Mouse (Mus musculus): ENCODE data around the gene Mphosph8.

Mphosph8 gene

DNA sequence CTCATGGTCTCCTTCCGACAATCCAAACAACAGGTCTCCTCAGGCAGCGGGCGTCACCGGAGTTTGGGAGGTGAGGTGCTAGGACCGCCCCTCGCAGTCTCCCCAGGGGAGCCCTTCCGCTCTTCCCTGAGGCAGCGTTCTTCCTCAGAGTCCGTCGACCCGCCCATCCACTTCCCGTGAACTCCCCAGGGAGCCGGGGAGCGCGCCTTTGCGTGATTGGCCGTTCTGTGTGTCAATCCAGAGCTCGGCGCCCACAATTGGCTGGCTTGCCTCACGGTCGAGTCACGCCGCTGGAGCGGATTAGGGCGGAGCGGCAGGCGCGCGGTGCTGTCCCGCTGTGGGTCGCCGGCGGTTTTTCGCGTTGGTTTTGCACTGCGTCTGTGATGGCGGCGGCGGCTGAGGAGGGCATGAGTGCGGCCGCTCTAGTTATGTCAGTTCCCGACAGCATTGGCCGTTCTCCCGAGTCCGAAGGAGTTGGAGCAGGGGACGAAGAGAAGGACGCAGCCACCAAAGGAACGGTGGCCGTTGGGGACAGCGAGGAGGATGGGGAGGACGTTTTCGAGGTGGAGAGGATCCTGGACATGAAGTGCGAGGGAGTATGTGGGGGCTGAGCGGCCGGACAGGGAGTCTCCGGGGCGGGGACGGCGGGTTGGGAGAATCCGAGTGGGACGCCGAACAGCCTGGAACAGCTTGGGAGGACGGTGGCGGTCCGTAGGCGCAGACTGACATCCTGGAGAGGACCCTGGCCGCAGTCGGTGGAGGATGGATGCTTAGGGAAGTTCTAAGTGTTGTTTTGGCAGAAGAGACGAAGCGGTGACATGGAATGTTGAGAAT is at the start of gene Mphosph8:
Gene Mphosph8, plus strand, starts transcription at position 280 of the 834 bp plus-strand sequence.
- DNase-seq (ENCODE audit: low spot score in 2 of 2), result peak; percentile 100

- DNase-seq (ENCODE audit: low spot score in 2 of 2), result no peak
Measured at GRCm38 (mm10) chr14:56620425-56620824, 47.6 kb upstream of the Mphosph8 start.

- no peak for DNase-seq (ENCODE audit: low spot score in 2 of 2)
Measured at GRCm38 (mm10) chr14:56626202-56626601, 41.8 kb upstream of the Mphosph8 start.

DNA sequence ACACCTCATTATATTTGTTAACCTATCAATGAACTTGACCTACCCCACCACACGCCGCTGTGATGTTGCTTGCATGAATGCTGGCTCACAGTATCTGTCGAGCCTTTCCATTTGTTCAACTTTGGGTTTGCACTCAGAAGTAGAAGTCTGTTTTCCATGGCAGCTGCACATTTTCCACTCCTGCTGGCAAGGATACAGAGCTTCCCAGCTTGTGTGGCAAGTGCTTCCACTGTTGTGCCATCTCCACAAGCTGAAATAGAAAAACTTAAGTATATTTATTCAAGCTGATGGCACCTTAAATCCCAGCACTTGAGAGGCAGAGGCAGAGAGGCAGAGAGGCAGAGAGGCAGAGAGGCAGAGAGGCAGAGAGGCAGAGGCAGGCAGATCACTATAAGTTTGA is 39.7 kb upstream of the Mphosph8 start:
- DNase-seq (ENCODE audit: low spot score in 2 of 2), result no peak

- no peak for DNase-seq (ENCODE audit: low spot score in 2 of 2)
Measured at GRCm38 (mm10) chr14:56631109-56631508, 36.9 kb upstream of the Mphosph8 start.

- DNase-seq (ENCODE audit: low spot score in 2 of 2), result no peak
Measured at GRCm38 (mm10) chr14:56647206-56647605, 20.8 kb upstream of the Mphosph8 start.

- DNase-seq (ENCODE audit: low spot score in 2 of 2), result no peak
Measured at GRCm38 (mm10) chr14:56649448-56649847, 18.6 kb upstream of the Mphosph8 start.

DNA sequence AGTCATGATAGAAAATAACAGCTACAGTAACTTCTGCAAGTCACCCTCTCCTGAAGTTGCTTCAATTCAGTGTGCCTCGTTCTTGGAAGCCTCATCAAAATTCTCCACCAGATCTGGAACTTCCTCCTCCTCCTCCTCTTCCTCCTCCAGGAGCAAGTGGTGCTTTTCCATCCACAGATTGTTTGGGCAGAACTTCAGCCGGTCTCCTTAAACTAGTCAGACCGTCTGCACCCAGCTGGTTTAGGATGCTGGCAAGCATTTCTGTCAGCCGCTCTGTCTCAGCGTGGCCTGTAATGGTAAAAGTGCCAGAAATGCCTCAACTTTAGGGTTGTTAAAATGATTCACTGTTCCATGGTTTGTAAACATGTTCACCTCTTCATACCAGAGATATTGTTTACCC is 2.4 kb upstream of the Mphosph8 start:
- DNase-seq (ENCODE audit: low spot score in 2 of 2), result no peak

DNA sequence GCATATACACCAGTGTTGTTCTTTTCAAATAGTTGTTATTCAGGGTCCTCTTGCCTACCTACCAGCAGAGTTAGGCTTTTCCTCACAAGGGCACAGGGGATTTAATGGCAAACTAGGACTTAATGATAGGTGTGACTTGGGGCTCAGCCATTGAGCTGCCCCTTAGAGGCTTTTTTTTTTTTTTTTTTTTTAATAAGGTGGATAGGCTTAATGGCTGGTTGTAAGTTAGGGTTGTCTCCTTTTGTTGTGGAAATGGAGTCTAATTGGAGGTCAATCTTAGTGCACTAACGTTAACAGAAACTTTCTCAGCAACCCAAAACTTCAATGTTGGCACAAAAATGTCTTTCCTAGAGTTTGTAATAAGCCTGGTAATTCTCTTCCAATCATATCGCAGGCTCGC is 1.1 kb upstream of the Mphosph8 start:
- no peak for DNase-seq (ENCODE audit: low spot score in 2 of 2)

DNA sequence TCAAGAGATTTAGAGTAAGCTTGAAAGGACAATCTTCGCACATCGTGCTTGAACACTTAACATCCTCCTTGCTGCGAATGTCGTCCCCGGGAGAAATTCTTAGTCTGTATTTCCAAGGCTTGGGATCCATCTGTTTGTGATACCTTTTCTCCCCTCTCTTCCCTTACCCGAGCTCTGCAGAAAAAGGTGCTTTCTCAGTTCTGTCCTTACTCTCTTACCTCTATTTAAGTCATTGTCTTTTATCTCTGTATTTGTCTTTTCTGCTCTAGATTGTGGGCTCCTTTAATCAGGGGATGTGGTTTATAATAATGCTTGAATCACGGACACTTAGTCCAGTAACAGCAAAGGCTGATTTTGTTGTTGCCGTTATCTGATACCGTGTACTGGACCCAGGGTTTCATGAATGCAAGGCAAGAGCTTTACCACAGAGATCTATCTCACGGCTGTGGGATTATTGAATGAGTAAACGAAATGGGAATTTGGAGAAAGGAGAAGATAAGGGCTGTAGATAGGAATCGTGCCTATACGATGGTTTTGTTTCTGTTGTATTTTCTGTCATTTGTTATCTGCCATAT is 1.1 kb downstream of the Mphosph8 start:
- DNase-seq (ENCODE audit: low spot score in 2 of 2), result no peak

- no peak for DNase-seq (ENCODE audit: low spot score in 2 of 2)
Measured at GRCm38 (mm10) chr14:56685426-56685825, 17.4 kb downstream of the Mphosph8 start.

- DNase-seq (ENCODE audit: low spot score in 2 of 2), result no peak
Measured at GRCm38 (mm10) chr14:56689116-56689515, 21.1 kb downstream of the Mphosph8 start.

DNA sequence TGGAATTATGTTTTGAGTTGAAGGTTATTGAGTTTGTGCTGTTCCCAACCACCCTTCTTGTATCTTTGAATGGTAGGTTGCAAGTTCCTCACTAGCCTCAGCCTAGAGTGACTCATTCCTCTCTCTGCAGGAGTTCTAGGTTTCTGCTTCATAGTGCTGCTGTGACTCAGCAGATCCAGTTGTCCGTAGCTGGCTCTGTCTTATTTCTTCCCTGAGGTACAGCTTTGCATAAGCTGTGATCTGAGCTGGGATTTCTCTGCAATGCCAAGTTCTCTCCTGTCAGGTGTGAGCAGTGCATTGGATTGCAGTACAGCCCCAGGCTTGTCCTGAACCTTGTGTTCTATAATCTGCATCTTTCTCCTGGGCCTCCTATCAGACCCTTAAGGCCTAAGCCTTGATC is 21.7 kb downstream of the Mphosph8 start:
- DNase-seq (ENCODE audit: low spot score in 2 of 2), result no peak

- no peak for DNase-seq (ENCODE audit: low spot score in 2 of 2)
Measured at GRCm38 (mm10) chr14:56695495-56695894, 27.4 kb downstream of the Mphosph8 start.

DNA sequence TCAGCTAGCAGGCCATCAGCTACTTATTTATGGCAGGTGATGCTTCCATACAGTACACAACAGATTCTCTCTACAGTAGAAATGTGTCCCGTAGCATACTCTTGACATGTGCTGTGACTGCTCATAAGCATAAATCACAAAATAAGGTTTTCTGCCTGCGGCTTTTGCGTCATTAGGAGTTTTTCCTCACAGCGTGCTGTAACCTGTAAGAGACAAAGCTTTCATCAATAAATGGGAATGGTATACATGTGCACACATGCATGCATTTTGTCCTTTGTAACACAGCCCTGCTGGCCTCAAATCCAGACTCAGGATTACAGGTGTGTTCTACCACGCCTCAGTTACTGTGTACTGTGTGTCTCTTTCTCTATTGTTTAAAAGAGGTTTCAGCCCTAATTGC is 29.8 kb downstream of the Mphosph8 start:
- DNase-seq (ENCODE audit: low spot score in 2 of 2), result no peak

GRCm38 (mm10) chr14:56702644-56703043 is 34.6 kb downstream of the Mphosph8 start:
- DNase-seq (ENCODE audit: low spot score in 2 of 2), result no peak

- no peak for DNase-seq (ENCODE audit: low spot score in 2 of 2)
Measured at GRCm38 (mm10) chr14:56705687-56706086, 37.6 kb downstream of the Mphosph8 start.

- no peak for DNase-seq (ENCODE audit: low spot score in 2 of 2)
Measured at GRCm38 (mm10) chr14:56726493-56726892, 58.4 kb downstream of the Mphosph8 start.

DNA sequence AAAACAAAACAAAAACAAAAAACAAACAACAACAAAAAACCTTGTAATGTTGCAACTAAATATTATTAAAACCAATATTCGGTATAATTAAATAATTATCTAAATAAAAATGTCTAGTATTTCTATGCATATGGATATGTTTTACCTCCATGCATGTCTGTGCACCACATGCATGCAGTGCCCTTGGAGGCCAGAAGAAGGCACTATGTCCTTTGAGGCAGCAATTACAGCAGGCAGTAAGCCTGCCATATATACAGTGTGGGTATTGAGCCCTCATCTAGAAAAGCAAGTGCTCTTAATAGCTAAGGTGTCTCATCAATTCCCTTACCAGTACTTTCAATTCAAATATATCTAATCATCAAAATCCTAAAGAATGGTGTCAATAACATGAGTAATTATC is 72.1 kb downstream of the Mphosph8 start:
- DNase-seq (ENCODE audit: low spot score in 2 of 2), result no peak

Measured in cerebellum, postnatal 4 days (tissue).